Mouse (Mus musculus): Measurements from ENCODE around the gene Btbd9. TPM values are rescaled to one million over a fixed set of nuclear protein-coding genes. Genes with fewer than 3 reads are reported as not detected.

Gene Btbd9
- polyA plus RNA-seq, 1 experiment from 2014 or later: 27.6 TPM

DNA sequence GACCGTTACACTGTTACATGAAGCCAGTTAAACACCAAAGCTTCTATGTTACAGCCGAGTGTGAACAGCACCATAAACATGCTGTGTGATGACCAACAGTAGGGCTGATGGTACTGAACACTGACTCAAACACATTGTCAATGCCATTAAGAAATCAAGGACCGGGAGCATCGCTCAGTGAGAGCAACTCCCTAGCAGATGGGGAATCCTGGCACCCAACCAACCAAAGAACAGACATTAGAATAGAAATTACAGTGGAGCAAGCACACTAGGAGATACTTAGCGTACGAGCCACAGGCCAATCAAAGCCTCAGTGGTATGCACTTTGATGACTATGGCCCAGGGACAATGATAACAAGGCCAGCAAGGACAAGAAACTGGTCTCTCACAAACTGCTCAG, 303.5 kb downstream of the Btbd9 start:
- no peak for ATAC-seq
- no peak for DNase-seq (ENCODE audit: low read depth, low spot score)
- H3K27me3 ChIP-seq: no peaks in the 10 kb centered on the region
- ChIA-PET CTCF (no interaction called here), POLR2A (no interaction called here)
- in situ Hi-C loops (cut with MboI; ENCODE audit: low pct_unique_long_range_greater_than_20kb): no loop called here
- TF ChIP-seq CTCF (IDR thresholded peaks at IDR 0.05): no peak

DNA sequence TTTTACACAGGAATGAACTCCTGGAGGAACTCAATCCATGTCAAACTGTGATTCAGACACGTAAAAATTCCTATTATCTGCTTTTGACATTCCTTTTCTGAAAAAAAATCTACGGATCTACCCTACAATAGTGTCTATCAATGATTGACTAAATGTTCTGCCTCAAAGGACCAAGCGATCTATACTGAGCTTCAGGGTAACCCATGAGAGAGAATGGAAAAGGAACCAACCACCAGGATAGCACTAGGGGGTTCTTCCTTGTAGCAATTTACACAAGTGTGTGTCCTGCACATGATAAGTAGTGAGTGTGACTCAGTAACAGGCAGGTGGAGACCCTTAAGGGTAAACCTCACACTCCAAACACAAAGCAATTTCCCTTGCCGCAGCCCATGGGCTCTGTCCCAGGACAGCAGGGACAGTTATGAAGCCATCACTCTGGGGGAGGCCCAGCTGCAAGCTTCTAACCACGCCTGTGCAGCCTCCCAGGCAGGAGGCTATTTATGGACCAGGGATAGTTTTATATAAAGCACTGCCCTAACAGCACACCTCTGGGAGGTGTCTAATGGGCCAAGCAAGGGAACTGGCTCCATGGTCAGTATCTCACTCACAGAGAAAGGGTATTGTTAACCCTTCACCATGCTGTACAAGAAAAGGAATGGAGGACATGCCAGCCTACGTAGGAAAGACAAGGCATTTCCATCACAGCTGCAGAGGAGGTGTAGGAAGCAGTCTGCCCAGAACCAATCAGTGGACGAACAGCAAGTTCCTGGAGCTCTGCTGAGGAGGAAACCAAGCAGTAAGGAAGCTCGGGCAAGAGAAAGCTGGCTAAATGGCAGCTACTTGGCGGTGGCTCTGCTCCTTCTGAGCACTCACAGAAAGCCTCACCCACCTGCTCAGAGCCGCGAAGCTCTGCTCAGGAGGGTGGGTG, 306.9 kb downstream of the Btbd9 start:
- no peak for TF ChIP-seq CTCF (IDR thresholded peaks at IDR 0.05)
- DNase-seq (ENCODE audit: low read depth, low spot score) (no peak), ATAC-seq (peak; percentile 44)
- in situ Hi-C loops (cut with MboI; ENCODE audit: low pct_unique_long_range_greater_than_20kb): no loop called here
- H3K27me3 ChIP-seq: no peaks in the 10 kb centered on the region
- ChIA-PET POLR2A (no interaction called here), CTCF (interaction anchor here (1.5 to 2.7 kb wide), 2 partner anchors 11 to 14 kb away, joined by 3 to 10 read pairs; no protein-coding TSS in a partner anchor)

DNA sequence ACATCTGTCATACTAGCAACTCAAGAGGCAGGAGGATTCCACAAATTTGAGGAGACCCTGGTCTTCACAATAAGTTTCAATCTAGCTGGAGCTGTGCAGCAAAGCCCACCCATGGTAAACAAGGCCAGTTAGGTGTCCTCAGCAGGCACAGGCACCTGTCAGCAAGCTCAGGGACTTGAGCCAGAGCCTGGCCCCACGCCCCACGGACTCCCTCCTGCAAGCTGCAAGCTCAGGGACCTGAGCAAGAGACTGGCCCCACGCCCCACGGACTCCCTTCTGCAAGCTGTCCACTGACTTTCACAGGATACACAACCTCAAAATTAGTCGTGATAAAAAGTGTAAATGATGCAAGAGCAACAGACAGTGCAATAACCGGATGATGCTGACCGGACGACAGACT, 307.8 kb downstream of the Btbd9 start:
- ATAC-seq (no peak), DNase-seq (ENCODE audit: low read depth, low spot score) (no peak)
- in situ Hi-C loops (cut with MboI; ENCODE audit: low pct_unique_long_range_greater_than_20kb): no loop called here
- TF ChIP-seq CTCF (IDR thresholded peaks at IDR 0.05): no peak
- ChIA-PET CTCF (interaction anchor here (1.5 to 2.7 kb wide), 2 partner anchors 12 to 15 kb away, joined by 3 to 10 read pairs; no protein-coding TSS in a partner anchor), POLR2A (no interaction called here)
- no peaks in the 10 kb centered on the region for H3K27me3 ChIP-seq

DNA sequence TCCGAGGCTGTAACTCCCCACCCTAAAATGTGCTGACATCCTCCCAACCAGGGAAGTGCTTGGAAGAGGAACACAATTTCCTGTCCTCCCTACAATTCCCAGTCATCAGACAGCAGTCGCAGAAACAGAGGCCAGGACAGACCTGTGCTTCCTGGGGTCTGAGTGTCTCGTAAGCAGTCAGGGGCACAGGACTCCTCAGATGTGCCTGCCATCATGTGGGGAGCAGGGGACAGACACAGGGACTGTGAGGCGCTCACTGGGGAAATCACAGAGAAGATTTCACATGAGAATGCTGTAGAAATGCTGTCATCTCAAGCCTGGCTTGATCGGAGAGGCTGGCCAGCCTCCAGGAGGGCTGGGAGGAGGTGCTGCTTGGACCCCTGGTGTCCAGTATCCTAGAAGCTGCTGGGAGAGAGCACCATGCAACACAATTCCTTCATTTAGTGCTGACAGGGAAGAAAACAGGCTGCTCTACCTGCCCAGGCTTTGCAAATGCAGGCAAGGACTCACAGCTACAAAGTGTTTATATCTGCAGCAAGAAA, 308.8 kb downstream of the Btbd9 start:
- DNase-seq (ENCODE audit: low read depth, low spot score) (no peak), ATAC-seq (no peak)
- no peaks in the 10 kb centered on the region for H3K27me3 ChIP-seq
- POLR2A ChIA-PET: no interaction called here
- no peak for TF ChIP-seq CTCF (IDR thresholded peaks at IDR 0.05)
- in situ Hi-C loops (cut with MboI; ENCODE audit: low pct_unique_long_range_greater_than_20kb): no loop called here
- CTCF ChIA-PET: no interaction called here

DNA sequence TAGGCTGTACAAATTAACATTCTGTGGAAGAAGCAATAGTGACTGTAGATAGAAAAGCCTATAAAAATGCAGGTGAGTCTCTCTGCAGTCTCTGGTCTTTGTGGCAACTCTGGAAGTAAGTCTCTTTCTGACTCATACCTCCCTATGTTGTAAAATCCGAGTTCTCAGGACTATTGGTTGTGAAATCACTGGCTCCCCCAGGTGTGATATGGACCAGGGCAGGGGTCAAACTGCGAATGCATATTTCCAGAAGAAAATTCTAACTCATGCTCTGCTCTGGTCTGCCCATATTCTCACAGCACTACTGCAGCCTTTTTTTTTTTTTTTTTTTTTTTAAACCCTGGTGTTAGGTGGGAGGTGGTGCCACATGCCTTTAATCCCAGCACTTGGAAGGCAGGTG, 312.8 kb downstream of the Btbd9 start:
- ATAC-seq (no peak), DNase-seq (ENCODE audit: low read depth, low spot score) (no peak)
- ChIA-PET POLR2A (no interaction called here), CTCF (no interaction called here)
- in situ Hi-C loops (cut with MboI; ENCODE audit: low pct_unique_long_range_greater_than_20kb): no loop called here
- no peaks in the 10 kb centered on the region for H3K27me3 ChIP-seq
- no peak for TF ChIP-seq CTCF (IDR thresholded peaks at IDR 0.05)

DNA sequence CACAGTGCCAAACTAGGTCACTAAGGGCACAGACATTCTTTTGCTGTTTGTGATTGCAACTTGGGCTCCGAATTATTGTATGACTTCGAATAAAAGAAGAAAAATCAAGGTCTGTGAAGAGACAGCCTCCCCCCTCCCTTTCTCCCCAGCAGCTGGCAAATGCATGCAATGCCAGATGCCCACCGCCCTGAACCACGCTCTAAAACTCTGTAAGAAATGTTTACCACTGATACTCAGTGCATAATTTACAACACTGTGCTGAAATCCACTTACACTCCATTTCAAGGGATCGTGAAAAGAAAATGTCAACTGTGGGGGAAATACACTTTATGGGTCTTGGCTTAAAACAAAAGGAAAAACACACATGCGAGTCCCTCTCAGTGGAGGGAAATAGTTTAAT, 313.3 kb downstream of the Btbd9 start:
- no peak for DNase-seq (ENCODE audit: low read depth, low spot score)
- no peaks in the 10 kb centered on the region for H3K27me3 ChIP-seq
- no peak for ATAC-seq
- TF ChIP-seq CTCF (IDR thresholded peaks at IDR 0.05): no peak
- in situ Hi-C loops (cut with MboI; ENCODE audit: low pct_unique_long_range_greater_than_20kb): no loop called here
- ChIA-PET CTCF (no interaction called here), POLR2A (no interaction called here)

DNA sequence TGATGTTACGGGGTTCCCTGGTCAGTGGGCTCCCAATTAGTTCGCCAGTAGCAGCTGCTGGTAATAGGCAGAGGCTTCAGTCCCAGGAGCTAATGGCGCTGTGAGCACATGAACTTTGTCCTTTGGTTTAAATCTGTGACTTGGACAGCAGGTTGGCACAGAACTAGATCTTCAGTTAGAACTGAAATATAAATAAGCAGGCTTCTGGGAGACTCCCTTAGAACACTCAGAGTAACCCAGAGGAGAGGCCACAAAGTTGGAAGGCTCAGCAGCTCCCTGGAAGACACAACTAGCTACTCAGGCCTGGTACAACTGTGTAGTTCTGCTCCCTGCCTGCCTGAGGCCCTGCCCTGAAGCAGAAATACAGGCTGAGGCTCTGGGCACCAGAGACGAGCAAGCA, 313.8 kb downstream of the Btbd9 start:
- ATAC-seq: no peak
- in situ Hi-C loops (cut with MboI; ENCODE audit: low pct_unique_long_range_greater_than_20kb): no loop called here

DNA sequence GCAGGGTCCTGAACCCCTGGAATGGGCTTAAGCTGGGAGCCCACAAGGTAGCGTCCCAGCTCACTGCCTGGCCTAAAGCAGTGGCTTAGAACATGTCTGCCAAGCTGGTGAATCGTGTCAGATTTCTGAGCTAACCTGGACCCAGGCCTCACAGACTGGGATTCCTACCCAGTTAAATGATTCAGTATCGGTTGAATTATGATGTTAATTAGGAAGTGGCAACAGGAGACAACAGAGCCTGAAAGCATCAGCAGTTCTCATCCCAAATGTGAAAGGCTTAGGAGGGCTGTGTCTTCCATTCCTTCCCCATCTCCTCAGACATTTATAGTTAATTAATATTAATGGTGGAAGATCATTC, 314.3 kb downstream of the Btbd9 start:
- CTCF ChIA-PET: no interaction called here
- ATAC-seq: no peak
- DNase-seq (ENCODE audit: low read depth, low spot score): no peak
- POLR2A ChIA-PET: interaction anchor here (0.8 kb wide), 1 partner anchor 9 kb away, joined by 3 read pairs; no protein-coding TSS in a partner anchor
- in situ Hi-C loops (cut with MboI; ENCODE audit: low pct_unique_long_range_greater_than_20kb): no loop called here
- no peaks in the 10 kb centered on the region for H3K27me3 ChIP-seq
- no peak for TF ChIP-seq CTCF (IDR thresholded peaks at IDR 0.05)

More for the DNA sequence above, 313.8 kb downstream of the Btbd9 start:
- ChIA-PET CTCF (no interaction called here), POLR2A (interaction anchor here (0.8 kb wide), 1 partner anchor 8 kb away, joined by 3 read pairs; no protein-coding TSS in a partner anchor)
- DNase-seq (ENCODE audit: low read depth, low spot score): no peak
- H3K27me3 ChIP-seq: no peaks in the 10 kb centered on the region
- no peak for TF ChIP-seq CTCF (IDR thresholded peaks at IDR 0.05)

DNA sequence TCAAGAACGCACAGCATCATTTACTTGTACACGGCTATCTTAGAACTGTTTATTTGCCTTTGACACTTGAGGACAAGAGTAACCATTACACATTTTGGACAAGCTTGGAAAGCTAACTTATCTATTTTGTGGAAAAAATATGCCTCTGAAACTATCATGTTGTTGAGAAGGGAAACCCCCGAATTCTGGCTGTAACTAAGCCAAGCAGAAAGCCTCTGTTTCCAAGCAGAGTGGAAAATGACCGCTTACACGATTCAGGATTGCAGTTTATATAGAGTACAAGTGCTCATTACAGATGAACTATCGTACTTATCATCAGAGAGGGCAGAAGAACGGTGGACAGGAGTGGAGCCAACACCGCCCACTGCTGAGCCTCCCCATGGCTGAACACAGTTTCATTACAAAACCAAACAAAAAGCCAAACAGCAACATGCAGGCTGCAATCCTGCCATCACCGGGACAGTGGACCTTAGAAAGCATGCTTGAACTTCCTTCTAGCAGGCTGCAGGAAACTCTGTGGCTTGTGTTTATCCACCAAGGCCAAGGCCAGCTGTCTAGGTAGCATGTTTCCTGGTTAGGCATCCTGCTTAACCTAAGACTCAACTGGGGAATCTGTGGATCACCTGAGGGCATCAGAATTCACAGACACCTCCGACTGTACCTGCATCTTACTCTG, 314.8 kb downstream of the Btbd9 start:
- no peak for TF ChIP-seq CTCF (IDR thresholded peaks at IDR 0.05)
- CTCF ChIA-PET: no interaction called here
- no peaks in the 10 kb centered on the region for H3K27me3 ChIP-seq
- in situ Hi-C loops (cut with MboI; ENCODE audit: low pct_unique_long_range_greater_than_20kb): no loop called here
- DNase-seq (ENCODE audit: low read depth, low spot score): no peak
- no peak for ATAC-seq
- POLR2A ChIA-PET: interaction anchor here (0.8 kb wide), 1 partner anchor 9 kb away, joined by 3 read pairs; no protein-coding TSS in a partner anchor

DNA sequence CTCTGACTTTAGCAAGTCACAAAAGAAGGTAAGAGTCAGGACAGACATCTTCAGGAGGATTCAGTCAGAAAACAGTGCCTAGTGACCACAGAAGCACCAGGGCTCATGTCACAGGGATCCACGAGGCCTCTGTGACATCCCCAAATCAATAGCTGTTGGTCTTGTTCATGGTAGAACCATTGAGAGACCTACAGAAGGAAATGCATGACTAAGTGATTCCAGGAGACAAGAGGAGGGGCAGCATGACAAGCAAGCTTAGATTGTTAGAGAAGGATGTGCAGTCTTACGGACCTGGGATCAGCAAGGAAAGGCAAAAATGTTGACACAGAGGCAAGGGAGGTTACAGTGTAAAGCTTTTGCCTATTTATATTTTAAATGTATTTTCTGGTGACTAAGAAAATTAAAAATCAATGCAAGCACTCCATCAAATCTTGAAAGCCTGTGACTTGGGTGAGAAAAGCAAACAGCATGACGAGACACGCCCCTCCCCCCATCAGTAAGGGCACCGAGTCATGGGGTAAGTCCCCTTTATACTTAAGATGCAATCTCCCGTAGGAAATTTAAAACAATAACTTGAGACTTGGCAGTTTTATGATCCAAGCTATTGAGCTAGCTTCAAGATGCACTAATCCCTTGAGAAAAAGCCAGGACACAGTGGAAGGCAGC, 315.5 kb downstream of the Btbd9 start:
- ATAC-seq (no peak), DNase-seq (ENCODE audit: low read depth, low spot score) (no peak)
- TF ChIP-seq CTCF (IDR thresholded peaks at IDR 0.05): no peak
- no peaks in the 10 kb centered on the region for H3K27me3 ChIP-seq
- POLR2A ChIA-PET: no interaction called here
- in situ Hi-C loops (cut with MboI; ENCODE audit: low pct_unique_long_range_greater_than_20kb): no loop called here
- CTCF ChIA-PET: interaction anchor here (0.6 kb wide), 1 partner anchor 262 kb away, joined by 3 read pairs; no protein-coding TSS in a partner anchor
